In genomic region chr4:59252386-59253054, GRCm38 (mm10) we compare ENCODE assay signal across 17 mouse cellular contexts.
DNase-seq lines count a peak whose midpoint lies in the region; ATAC-seq and TF ChIP-seq lines count a peak whose summit lies in the region.
"Had no signal": no experiment of that assay in that cellular context is flagged by ENCODE, and none has a peak within 500 bp of the region (broad histone marks: within the 10 kb centered on the region; RNA-seq: fewer than 3 reads in every experiment).

No protein-coding gene starts in this region.

- peak; percentile 14; the same call in 1 of the 2 replicates for ATAC-seq in granulocyte monocyte progenitor cell, adult 5-6 weeks (replicated peaks; ENCODE audit: poor library complexity, severe bottlenecking)
- no peak for ATAC-seq in lung, embryonic 14.5 days (ENCODE audit: insufficient read depth)
- 0 out of 2 replicates have a peak, but pooled peaks have one; percentile 27 for ATAC-seq in stomach, embryonic 16.5 days (ENCODE audit: insufficient read depth, low FRiP score)
- no peak for ATAC-seq in erythroblast, adult 5-6 weeks (replicated peaks; ENCODE audit: low FRiP score, poor library complexity, severe bottlenecking)
- ATAC-seq: forebrain, embryonic 16.5 days; inflammation-experienced regulatory T-cells, adult 6 months; midbrain, embryonic 16.5 days had no signal

- DNase-seq in right cerebral cortex, postnatal 14 days: peak; percentile 9
- DNase-seq in right cerebral cortex, postnatal 36 days (ENCODE audit: low spot score in 2 of 2): no peak
- DNase-seq in lung, embryonic 14.5 days: peak; percentile 54
- no peak for DNase-seq in natural killer cell, adult 2 months (ENCODE audit: low spot score in 2 of 2)
- DNase-seq: adrenal gland, adult 2 months; cerebellum, postnatal 14 days; heart, postnatal 10 days; right cerebral cortex, adult 18-20 months had no signal

- no peak overlapping the region for H3K4me2 ChIP-seq in lung, embryonic 14.5 days
- no peak overlapping the region for H3K4me2 ChIP-seq in stomach, embryonic 16.5 days (ENCODE audit: low read depth, low read length)
- H3K4me2 ChIP-seq: neural tube, embryonic 13.5 days had no signal

- no peaks in the 10 kb centered on the region for H3K36me3 ChIP-seq in lung, embryonic 14.5 days (ENCODE audit: insufficient read depth)
- no peaks in the 10 kb centered on the region for H3K36me3 ChIP-seq in stomach, embryonic 16.5 days (ENCODE audit: control insufficient read depth, insufficient read depth, low read length)
- H3K36me3 ChIP-seq: neural tube, embryonic 13.5 days had no signal

- H3K4me3 ChIP-seq in lung, embryonic 14.5 days (ENCODE audit: low read depth, low read length): no peak overlapping the region
- H3K4me3 ChIP-seq in stomach, embryonic 16.5 days (replicated peaks; ENCODE audit: low read length): no peak overlapping the region
- H3K4me3 ChIP-seq: neural tube, embryonic 13.5 days had no signal

- TF ChIP-seq CTCF in lung, embryonic 14.5 days (IDR thresholded peaks at IDR 0.05; ENCODE audit: low read depth): no peak

- H3K9ac ChIP-seq in lung, embryonic 14.5 days: no peak overlapping the region
- no peak overlapping the region for H3K9ac ChIP-seq in stomach, embryonic 16.5 days (ENCODE audit: low read length)
- H3K9ac ChIP-seq: neural tube, embryonic 13.5 days had no signal

- WGBS in lung, embryonic 14.5 days: 60% methylated on average over 6 of the region's 6 CpGs
- WGBS in stomach, embryonic 16.5 days: 68% methylated on average over 6 of the region's 6 CpGs

- H3K27me3 ChIP-seq in lung, embryonic 14.5 days (ENCODE audit: insufficient read depth, low read length): no peaks in the 10 kb centered on the region
- H3K27me3 ChIP-seq in stomach, embryonic 16.5 days (ENCODE audit: control insufficient read depth, insufficient read depth, low read length): no peaks in the 10 kb centered on the region
- H3K27me3 ChIP-seq: CH12.LX; neural tube, embryonic 13.5 days had no signal

- H3K27ac ChIP-seq in lung, embryonic 14.5 days (ENCODE audit: low read depth): peak overlapping the region; percentile 47; the same call in 1 of the 2 replicates
- H3K27ac ChIP-seq in stomach, embryonic 16.5 days (ENCODE audit: low read length): peak overlapping the region; percentile 80
- H3K27ac ChIP-seq: macrophage; neural tube, embryonic 13.5 days had no signal

- no peaks in the 10 kb centered on the region for H3K4me1 ChIP-seq in lung, embryonic 14.5 days (ENCODE audit: insufficient read depth)
- no peaks in the 10 kb centered on the region for H3K4me1 ChIP-seq in stomach, embryonic 16.5 days (ENCODE audit: control insufficient read depth, insufficient read depth, low read length)
- H3K4me1 ChIP-seq: neural tube, embryonic 13.5 days had no signal

- no peaks in the 10 kb centered on the region for H3K9me3 ChIP-seq in lung, embryonic 14.5 days (ENCODE audit: low read depth, low read length)
- H3K9me3 ChIP-seq in stomach, embryonic 16.5 days (replicated peaks; ENCODE audit: control insufficient read depth, low read length): no peaks in the 10 kb centered on the region
- H3K9me3 ChIP-seq: neural tube, embryonic 13.5 days had no signal

Comparison
In these comparisons a context has a peak if more than half of its experiments do, and no peak if none do; other contexts are left out.
1. DNase-seq: peak in right cerebral cortex, postnatal 14 days (single experiment) and lung, embryonic 14.5 days (single experiment); none in right cerebral cortex, postnatal 36 days (0 of 2) and natural killer cell, adult 2 months (0 of 2).
2. ATAC-seq: peak in granulocyte monocyte progenitor cell, adult 5-6 weeks (single experiment) and stomach, embryonic 16.5 days (single experiment); none in lung, embryonic 14.5 days (single experiment) and erythroblast, adult 5-6 weeks (single experiment).